Mouse (Mus musculus): ENCODE measurements around the gene Ifitm6. TPM values are rescaled to one million over a fixed set of nuclear protein-coding genes. Genes with fewer than 3 reads are reported as not detected.
"Not testable (repeated sequence)": the region's sequence is repeated elsewhere in the genome, so short reads cannot be mapped to it uniquely, and the experiment has no call there.

Ifitm6 gene
- total RNA-seq, 2 experiments from 2014 or later: 0.49 to 0.84 TPM

DNA sequence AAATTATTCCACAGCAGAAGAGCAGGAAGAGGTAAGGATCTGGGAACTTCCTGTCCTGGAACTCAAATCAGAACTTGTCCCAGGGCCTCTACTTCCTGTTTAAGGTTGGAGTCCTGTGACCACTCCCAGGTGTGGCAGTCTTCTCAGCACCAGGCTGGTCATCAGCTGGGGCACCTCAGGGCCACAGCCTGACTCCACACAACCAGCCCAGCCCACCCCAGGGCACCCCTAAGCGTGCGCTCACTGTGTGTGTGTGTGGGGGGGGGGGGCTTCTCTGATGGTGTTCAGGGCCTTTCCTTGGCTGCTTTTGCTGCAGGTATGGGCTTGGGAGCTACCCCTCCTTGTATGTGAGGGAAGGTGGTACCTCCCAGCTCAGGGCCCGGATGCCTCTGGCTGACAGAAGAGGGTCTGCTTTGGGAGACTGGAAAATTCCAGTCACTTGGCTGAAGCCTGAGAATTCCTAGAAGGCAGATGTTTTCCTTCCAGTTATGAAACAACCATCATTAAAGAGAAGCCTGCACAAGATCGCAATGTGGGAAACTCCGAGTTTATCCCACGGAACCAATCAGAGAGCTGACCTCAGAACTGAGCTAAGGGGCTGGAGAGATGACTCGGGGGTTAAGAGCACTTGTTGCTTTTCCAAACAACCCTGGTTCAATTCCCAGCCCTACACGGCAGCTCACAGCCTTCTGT lies 46.1 kb downstream of the Ifitm6 start:
- DNase-seq: no peak

DNA sequence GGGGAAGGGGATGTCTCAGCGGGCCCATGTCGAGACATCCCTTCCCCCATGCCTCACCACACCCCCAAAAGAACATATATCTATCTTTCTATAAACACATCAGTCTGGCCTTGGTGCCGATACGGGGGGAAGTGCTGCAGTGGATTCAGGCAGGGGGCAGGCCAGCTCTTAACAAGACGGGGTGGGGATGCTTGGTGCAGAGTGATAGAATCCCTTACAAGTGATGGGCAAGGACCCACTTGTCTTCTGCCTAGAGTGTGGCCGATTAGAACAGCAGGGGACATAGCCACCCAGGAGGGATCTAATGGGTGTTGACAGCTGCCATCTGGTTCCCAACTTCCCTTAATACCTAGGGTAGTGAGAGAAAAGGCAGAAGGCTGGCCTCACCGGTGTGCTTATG lies 46.8 kb downstream of the Ifitm6 start:
- no peak for DNase-seq

DNA sequence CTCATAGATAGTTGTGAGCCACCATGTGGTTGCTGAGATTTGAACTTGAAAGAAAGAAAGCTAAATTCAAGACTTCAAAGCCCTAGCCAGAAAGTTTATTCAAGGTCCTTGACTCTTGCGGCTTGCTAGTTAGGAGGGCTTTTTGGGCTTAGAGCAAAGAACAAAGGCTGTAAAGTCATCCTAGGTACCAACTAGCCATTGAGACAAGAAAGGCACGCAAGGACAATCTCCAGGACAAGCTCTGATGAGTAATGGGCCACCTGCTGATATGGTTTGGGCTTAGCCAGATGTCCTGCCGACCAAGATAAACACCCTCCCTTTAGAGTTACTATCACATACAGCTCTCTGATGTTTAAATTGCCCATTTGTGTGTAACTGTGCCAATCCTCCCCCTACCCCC lies 49.0 kb downstream of the Ifitm6 start:
- DNase-seq: not testable (repeated sequence)

DNA sequence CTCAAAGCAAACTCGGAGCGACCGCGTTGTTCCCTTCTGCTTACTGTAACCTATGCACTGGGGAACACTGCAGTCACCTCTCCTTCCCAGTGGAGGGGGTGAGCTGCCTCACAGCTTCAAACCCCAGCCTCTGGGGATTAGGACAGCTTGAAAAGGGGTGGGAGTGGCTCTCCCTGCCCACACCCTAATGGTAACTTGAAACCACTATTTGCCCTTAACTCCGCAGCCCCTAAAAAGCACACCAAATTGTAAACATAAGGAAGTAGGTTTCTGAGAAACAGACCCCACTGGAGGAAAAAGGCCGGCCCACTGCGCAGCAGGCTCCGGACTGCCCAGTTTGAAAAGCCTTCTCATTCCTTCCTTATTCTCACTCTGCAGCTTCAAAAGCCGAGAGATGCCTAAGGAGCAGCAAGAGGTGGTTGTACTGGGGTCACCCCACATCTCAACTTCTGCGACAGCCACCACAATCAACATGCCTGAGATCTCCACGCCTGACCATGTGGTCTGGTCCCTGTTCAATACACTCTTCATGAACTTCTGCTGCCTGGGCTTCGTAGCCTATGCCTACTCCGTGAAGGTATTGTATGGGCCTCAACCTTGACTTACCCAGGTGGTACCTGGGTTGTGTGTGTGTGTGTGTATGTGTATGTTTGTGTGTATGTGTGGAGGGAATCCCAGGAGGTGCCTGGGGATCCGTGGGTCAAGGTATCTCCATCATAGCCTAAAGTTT lies 49.7 kb downstream of the Ifitm6 start:
- no peak for DNase-seq

DNA sequence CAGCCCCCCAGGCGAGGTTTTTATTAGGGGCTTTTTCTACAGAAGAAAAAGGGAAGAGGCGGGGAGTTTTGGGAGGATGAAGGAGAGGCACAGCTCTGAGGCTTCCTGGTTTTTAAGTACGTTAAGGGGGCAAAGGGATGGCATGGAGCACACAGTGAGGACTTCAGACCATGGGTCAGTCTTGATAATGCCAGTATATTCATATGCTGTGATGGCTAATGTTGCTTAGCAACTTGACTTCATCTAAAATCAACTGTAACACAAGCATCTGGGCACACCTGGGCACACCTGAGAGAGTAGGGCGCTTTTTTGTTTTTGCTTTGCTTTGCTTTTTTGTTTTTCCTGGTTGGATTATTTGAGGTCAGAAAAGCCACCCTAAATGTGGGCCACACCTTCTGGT lies 50.8 kb downstream of the Ifitm6 start, which contains the start of gene Ifitm1:
Gene Ifitm1 (plus strand): TSS at position 301 of the 400 bp plus-strand sequence.
- DNase-seq: no peak

Other genes starting within 250 kb of the Ifitm6 start
- gene Syce1, start 230.1 kb downstream of the Ifitm6 start, total RNA-seq (2021): not detected
- under 1 TPM; 0.12 to 0.16 TPM for gene Zfp941, start 195.7 kb downstream of the Ifitm6 start, total RNA-seq (2021)
- not detected for gene Urah, start 182.9 kb downstream of the Ifitm6 start, total RNA-seq (2021)
- gene Scgb1c1, start 172.4 kb downstream of the Ifitm6 start, total RNA-seq (2021): not detected
- not detected for gene Odf3, start 170.1 kb downstream of the Ifitm6 start, total RNA-seq (2021)
- not detected for gene Gm45785, start 161.6 kb downstream of the Ifitm6 start, total RNA-seq (2021)
- gene Ric8a, start 161.0 kb downstream of the Ifitm6 start, total RNA-seq (2021): 10 to 100 TPM; 19.4 to 27.7 TPM
- gene Bet1l, start 160.3 kb downstream of the Ifitm6 start, total RNA-seq (2021): 10 to 100 TPM; 12.3 to 13.6 TPM
- gene Psmd13, start 136.0 kb downstream of the Ifitm6 start, total RNA-seq (2021): 100 to 1,000 TPM; 104 to 105 TPM
- 10 to 100 TPM; 16.3 to 19.1 TPM for gene Sirt3, start 135.6 kb downstream of the Ifitm6 start, total RNA-seq (2021)
- gene Cox8b, start 117.5 kb downstream of the Ifitm6 start, total RNA-seq (2021): 1,000 to 10,000 TPM in 1 of 2 experiments, 100 to 1,000 TPM in 1; 998 to 1,003 TPM
- not detected for gene Nlrp6, start 97.0 kb downstream of the Ifitm6 start, total RNA-seq (2021)
- 10 to 100 TPM in 1 of 2 experiments, 1 to 10 TPM in 1; 7.6 to 13.1 TPM for gene Pgghg, start 76.5 kb downstream of the Ifitm6 start, total RNA-seq (2021)
- 1 to 10 TPM in 1 of 2 experiments, under 1 TPM in 1; 0.54 to 6.9 TPM for gene Ifitm5, start 67.6 kb downstream of the Ifitm6 start, total RNA-seq (2021)
- gene Gm45717, start 62.0 kb downstream of the Ifitm6 start, total RNA-seq (2021): not detected
- gene Ifitm2, start 61.9 kb downstream of the Ifitm6 start, total RNA-seq (2021): 100 to 1,000 TPM; 142 to 180 TPM
- 1 to 10 TPM; 2.1 to 3.7 TPM for gene Ifitm1, start 50.7 kb downstream of the Ifitm6 start, total RNA-seq (2021)
- gene Ifitm3, start 7.2 kb downstream of the Ifitm6 start, total RNA-seq (2021): 10 to 100 TPM; 54.7 to 70.0 TPM
- gene Gm17387, start 11.2 kb upstream of the Ifitm6 start, total RNA-seq (2021): not detected
- under 1 TPM; 0.11 to 0.38 TPM for gene B4galnt4, start 43.2 kb upstream of the Ifitm6 start, total RNA-seq (2021)
- not detected for gene Pkp3, start 60.3 kb upstream of the Ifitm6 start, total RNA-seq (2021)
- gene Sigirr, start 82.6 kb upstream of the Ifitm6 start, total RNA-seq (2021): 1 to 10 TPM; 2.4 to 2.6 TPM
- gene Ano9, start 99.9 kb upstream of the Ifitm6 start, total RNA-seq (2021): not detected
- 10 to 100 TPM; 16.8 to 18.0 TPM for gene Ptdss2, start 104.5 kb upstream of the Ifitm6 start, total RNA-seq (2021)
- gene Rnh1, start 154.9 kb upstream of the Ifitm6 start, total RNA-seq (2021): 10 to 100 TPM; 52.9 to 56.0 TPM
- gene Hras, start 176.1 kb upstream of the Ifitm6 start, total RNA-seq (2021): 100 to 1,000 TPM; 205 to 240 TPM
- 1 to 10 TPM; 2.7 to 3.2 TPM for gene Lrrc56, start 176.2 kb upstream of the Ifitm6 start, total RNA-seq (2021)
- not detected for gene Lmntd2, start 196.2 kb upstream of the Ifitm6 start, total RNA-seq (2021)
- gene Rassf7, start 197.9 kb upstream of the Ifitm6 start, total RNA-seq (2021): 1 to 10 TPM; 2.1 to 2.8 TPM
- gene Phrf1, start 210.9 kb upstream of the Ifitm6 start, total RNA-seq (2021): 10 to 100 TPM; 29.8 to 37.0 TPM
- 1 to 10 TPM in 1 of 2 experiments, under 1 TPM in 1; 0.59 to 1.2 TPM for gene Irf7, start 248.6 kb upstream of the Ifitm6 start, total RNA-seq (2021)

Measured in gastrocnemius, postnatal 10 days (tissue).